Mouse (Mus musculus) cerebellum, postnatal 10 days (tissue): ENCODE results near the gene Taf11.

Experiments
- DNase-seq, 2 experiments: peaks; one replicate each; pipeline ENCODE4 v3.0.0; 2021; ENCODE audit warnings: mixed read lengths in 2 of 2

Taf11 gene

DNA sequence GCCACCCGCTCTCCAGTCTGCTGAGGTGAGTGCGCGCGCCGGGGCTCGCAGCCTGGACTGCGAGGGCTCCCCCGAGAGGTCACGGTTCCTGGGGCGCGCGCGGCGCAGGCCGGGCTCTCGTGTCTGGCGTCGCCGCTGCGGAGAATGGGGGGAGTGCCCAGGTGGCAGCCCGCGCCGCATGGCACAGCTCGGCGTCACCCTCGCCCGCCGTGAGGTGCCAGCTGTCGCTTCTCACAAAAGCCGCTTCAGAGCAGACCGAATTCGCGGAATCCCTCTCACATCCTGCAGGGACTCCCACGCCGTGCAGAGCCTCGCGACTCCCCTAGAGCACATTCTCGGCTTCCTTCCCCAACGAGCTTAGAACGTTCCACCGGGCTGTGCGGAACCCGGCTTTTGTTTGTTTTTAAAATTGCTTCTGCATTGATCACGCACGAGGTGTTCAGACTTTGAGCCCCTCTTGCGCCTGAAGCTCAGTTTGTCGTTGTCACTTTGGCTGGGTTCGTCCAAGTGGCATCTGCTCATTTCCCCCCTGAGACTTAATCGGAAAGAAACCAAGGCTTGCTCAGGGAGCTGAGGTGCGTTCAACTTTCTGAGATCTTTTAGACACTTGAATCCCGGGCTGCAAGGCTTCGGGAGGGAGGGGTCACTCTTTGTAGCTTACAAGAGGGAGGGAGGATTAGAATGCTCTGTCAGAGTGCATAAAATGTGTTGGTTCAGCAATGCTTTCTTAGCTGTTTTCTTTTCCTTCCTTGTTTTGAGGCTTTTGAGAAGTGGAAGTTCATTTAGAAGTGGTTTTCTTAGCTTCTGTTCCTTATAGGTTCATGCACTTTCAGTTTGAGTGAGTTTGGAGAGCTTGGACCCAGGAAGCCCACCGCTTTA, at the start of gene Taf11:
Gene Taf11, minus strand, starts transcription at position 223 of the 879 bp plus-strand sequence.
- peak; percentile 84 to 88 for DNase-seq

DNA sequence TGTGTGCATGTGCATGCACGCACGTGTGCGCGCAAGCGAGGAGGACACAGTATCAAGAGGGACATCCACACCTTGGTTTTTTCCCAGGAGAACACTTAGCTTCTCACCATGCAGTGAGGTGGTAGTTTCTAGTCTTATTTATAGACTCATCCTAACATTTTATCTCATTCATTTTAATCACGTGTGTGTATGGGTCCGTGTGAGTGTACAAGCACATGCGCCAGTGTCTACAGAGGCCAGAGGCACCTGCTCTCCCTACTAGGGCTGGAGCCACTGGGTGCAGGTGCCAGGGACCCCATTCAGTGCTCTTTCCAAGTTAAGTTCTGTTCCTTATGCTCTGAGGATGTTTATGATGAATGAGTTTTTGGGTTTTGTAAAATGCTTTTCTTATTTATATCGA, 48.0 kb upstream of the Taf11 start:
- no peak for DNase-seq

- DNase-seq = no peak
These were observed 45.2 kb upstream of the Taf11 start for GRCm38 (mm10) chr17:27954629-27955402.

DNA sequence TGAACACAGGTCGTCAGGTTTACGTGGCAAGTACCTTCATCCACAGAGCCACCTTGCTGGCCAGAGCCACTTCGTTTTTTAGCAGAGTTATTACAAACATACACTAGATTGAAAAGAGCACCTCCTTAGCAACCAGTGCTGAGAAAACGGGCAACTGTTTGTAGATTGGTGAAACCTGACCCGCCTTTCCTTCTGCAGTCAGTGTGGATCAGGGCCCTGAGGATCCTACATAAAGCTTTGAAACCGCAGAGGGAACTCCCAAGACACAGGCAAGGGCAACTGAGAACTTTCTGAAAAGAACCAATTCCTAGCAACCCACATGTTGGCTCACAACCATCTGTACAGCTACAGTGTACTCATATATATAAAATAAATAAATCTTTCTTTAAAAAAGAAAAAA, 43.5 kb upstream of the Taf11 start:
- no peak for DNase-seq

DNA sequence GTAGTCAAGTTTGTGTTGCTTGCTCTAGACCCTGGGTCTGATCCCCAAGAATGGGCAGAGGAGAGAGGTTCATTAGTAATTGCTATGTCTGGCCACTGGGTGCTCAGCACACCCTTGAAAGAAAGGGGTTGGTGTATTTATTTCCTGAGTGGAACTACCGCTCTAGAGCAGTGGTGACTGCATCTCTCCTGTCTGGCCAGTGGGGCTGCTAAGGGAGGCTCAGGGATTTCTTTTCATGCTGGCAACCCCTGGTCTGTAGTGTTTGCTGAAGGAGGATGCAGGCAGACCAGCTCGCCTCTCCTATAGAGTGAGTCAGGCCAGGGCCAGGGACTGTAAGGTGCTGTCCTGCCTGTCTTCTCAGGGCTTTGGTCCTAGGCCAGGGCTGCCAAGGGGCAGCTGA, 37.5 kb upstream of the Taf11 start:
- DNase-seq = no peak

DNA sequence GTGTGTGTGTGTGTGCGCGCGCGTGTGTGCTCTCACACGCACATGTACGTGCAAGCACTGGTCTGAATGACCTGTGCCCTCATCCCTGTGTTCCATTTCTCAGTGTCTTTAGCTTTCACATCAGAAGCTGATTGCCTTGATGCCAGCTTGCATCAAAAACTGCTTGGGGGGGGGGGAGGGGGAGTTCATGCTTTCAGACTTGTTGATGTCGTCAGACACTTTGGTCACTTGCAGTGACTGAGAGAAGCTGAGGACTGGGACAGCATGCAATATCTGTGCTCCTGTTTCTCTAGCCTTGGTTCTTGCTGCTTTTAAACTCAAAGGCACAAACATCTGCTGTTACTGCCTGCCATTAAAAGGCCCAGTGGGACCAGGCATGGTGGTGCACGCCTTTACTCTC, 36.7 kb upstream of the Taf11 start:
- DNase-seq = no peak

DNA sequence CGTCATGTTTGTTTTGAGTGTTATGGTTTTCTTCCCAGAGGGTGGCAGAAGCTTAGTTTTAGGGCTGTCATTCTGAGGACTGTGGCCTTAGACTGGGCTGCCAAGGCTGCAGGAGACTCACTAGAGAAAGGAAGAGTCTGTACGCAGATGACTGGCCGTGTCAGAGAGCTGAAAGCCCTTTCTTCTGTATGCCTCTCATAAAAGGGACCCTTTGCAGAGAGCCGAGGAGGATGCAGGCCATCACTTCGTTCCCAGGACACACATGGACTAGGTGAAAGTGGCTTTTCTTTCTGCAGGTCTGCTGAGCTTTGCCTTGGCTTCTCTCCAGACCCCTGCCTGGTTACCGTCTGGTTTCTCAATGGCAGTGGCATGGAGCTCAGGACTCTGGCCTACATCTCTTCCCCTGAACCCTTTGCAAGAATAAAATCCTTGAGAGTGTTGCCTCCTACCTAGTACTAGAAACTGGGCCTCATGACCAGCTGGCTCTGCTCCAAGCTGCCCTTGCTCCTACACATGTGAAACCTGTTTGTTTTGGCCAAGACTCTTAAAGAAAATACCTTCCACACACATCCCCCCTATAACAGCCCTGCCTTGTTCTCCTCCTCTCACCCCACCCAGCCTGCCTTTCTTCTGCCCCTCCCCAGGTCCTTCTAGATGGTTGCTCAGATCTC, 36.0 kb upstream of the Taf11 start:
- peak; percentile 97 to 98 for DNase-seq

DNA sequence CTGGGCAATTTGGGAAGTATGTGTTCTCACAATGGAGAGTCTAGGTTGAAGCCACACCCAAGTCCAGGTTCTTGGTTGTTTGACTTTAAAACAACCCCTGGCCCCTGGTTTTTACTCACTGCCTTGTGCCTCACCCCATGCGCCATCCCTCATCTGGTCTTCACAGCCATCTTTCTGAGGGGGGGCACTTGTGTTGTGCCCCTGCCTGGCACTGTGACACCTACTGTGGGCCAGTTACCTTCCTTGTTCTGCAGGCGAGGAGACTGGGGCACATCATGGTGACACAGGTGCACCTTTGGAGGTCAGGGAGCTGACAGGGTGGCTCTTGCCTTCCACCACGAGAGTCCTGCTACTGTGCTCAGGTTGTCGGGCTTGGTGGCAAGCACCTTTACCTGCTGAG, 32.5 kb upstream of the Taf11 start:
- no peak for DNase-seq

DNA sequence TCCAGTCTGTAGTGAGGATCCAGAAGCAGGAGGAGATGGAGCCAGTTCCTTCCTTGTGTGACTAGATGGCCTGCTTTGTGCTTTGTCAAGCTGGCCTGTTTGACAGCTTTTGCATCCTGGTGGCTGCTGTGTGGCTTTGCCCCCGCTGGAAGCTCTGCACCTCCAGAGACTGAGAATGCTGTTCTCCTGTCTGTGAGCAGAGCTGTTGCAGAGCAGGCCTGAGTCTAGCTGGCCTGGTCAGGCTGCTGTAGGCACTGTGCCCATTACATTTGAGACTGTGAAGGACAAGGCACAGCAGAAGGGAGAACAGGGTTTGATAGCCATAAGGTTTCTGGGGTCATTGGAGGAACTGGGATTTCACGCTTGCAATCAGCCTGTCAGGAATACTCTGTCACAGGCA, 32.1 kb upstream of the Taf11 start:
- peak; percentile 80 to 81 for DNase-seq

DNA sequence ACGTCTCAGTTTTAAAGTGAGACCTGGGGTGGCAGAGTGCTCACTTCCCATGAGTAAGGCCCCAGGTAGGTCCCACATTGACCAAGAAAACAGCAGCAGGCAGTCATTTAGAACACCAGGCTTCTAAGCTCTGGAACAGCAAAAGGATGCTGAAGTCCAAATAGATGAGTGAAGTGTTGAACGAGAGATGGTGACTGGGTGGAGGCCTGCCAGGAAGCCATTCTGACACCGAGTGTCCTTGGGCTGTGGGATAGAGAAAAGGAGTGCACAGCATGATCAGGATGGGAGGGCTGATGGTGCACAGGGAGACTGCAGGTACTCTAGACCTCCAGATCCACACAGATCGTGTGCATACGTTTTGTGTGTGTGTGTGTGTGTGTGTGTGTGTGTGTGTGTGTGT, 31.5 kb upstream of the Taf11 start:
- peak in 1 of 2 experiments; percentile 41 for DNase-seq

GRCm38 (mm10) chr17:27940352-27940751, 30.7 kb upstream of the Taf11 start:
- DNase-seq = no peak

DNA sequence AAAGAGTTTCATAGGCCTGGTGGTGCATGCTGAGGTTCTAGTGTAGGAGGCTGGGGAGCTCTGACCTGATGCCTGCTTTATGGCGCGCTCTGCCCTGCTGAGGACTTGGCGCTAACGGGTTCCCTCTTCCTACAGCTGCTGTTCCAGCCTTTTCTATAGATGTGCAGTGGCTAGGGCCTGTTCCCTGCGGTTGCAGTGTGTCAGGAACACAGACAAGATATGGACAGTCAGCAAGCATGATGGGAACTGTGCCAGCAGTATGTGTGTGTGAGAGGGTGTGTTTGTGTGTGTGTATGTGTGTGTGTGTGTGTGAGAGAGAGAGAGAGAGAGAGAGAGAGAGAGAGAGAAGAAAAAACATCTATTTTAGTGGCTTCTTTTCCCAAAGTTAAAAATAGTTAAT, 29.4 kb upstream of the Taf11 start:
- peak in 1 of 2 experiments; percentile 39 for DNase-seq

DNA sequence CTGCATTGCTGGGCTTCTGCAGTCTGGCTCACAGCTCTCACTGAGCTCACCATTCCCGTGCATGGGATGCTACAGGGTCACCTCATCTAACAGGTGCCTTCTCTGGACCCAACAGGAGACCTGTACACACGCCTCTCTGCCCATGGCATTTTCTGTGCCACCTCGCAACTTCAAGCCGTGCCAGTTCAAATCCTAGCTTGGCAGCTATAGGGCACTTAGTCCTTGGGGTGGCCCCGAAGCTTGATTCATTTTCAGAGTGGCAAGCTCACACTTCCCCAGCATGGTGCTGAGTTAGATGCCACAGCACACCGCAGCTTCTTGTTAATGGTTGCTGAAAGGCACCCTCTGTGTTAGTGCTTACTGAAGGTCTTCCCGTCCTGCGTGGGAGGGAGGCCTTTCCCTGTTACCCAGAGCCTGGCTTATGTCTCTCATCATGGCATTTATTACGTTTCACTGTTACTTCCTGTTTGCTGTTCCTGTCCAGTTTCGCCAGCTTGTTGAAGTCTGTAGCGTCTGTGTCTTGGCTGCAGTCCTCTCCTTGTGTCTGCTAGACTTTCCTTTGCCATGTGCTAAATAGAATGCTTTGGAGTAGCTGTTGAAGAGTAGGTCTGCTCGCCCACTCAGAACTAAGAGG, 28.6 kb upstream of the Taf11 start:
- peak in 1 of 2 experiments; percentile 53 for DNase-seq

DNA sequence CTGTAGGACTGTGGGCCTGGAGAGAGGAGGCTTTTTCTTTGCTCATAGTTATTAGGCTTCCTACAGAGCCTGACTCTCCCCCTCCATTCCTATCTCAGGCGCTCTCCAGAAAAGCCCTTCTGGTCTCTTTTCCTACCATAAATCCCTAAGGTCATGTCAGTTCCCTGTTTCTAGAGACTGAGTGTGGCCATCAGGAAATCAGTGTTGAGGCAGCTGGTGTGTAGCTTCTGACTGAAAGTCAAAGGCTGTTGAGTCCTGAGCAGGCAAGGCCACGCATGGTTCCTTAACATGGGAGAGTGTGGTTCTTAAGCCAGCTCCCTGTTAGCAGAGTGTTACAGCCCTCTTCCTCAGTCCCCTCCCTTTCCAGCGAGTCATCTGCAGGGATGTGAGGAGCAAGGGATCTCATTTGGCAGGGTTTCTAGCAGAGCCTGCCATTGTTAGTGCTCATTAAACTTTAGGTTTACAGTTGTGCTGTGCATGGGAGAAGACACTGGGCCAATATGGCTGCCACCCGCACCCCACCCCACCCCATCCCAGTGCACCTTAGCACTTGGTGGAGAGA, 27.5 kb upstream of the Taf11 start:
- no peak for DNase-seq

GRCm38 (mm10) chr17:27935091-27935490, 25.4 kb upstream of the Taf11 start:
- DNase-seq = no peak

DNA sequence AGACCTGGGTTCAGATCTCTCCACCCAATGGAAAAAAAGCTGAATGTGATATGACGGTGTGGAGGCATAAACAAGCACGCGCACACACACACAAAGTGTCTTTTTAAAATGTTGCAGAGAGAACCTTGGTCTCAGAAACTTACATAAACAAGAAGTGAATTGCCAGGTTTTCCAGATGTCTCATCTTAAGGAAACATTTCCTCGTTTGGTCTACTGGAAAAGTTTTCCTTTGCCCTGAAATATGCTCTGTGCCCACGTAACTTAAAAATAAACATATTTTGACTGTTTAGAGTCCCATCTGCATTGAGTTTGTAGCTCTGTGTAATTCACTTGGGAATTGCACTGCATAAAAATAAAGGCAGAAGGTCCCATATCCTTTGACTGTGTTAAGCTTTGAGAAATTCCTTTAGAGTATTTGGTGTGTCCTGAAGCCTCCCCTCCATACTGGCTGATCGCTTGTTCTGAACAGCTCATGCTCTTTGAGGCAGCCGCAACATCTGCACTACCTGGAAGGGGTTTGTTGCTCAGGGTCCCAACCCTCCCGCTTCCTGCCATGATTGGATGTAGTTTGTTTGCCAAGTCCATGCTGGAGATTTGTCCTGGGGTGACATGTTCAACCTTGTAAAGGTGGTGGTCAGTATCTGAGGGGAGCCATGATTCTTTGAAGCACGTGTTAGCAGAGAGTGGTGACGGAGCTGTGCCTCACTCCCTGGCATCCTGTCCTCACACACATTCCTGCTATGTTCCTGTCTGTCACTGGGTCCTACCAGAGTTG, 24.7 kb upstream of the Taf11 start:
- DNase-seq = no peak

GRCm38 (mm10) chr17:27931826-27932225, 22.2 kb upstream of the Taf11 start:
- no peak for DNase-seq

DNA sequence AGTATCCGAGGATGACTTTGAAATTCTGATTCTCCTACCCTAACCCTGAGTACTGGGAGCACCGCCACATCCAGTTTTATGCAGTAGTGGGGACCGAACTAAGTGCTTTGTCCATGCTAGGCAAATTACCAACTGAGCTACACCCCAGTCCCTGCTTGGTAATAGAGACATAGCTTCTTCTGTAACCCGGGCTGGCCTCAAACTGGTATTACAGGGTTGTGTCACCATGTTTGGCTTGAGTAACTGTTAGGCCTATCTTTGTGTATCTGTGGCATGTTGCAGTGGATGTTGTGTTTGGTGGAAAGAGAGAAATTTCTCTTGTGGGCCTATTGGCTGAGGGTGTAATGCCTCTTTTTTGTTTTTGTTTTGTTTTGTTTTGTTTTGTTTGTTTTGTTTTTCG, 20.6 kb upstream of the Taf11 start:
- DNase-seq = no peak

- DNase-seq = peak; percentile 35 to 50
These were observed 15.9 kb upstream of the Taf11 start for GRCm38 (mm10) chr17:27925504-27925903.

GRCm38 (mm10) chr17:27925054-27925453, 15.4 kb upstream of the Taf11 start:
- no peak for DNase-seq

GRCm38 (mm10) chr17:27922174-27922712, 12.6 kb upstream of the Taf11 start:
- DNase-seq = no peak
